In genomic region chr8:117039843-117040242, GRCm38 (mm10) we compare ENCODE assay signal across 25 mouse cellular contexts. TPM values are rescaled to one million over a fixed set of nuclear protein-coding genes. Genes with fewer than 3 reads are reported as not detected.
DNase-seq lines count a peak whose midpoint lies in the region; ATAC-seq and TF ChIP-seq lines count a peak whose summit lies in the region.
"Had no signal": no experiment of that assay in that cellular context is flagged by ENCODE, and none has a peak within 500 bp of the region (broad histone marks: within the 10 kb centered on the region; RNA-seq: fewer than 3 reads in every experiment).

No protein-coding gene starts in this region.

- WGBS in forebrain, postnatal 0 days = 31% methylated on average over 7 of the region's 7 CpGs
- WGBS in forebrain, embryonic 12.5 days = 50% methylated on average over 7 of the region's 7 CpGs
- WGBS in midbrain, embryonic 13.5 days = 25% methylated on average over 7 of the region's 7 CpGs
- 76% methylated on average over 7 of the region's 7 CpGs for WGBS in intestine, embryonic 15.5 days

- peak; percentile 53 for DNase-seq in forebrain, postnatal 0 days
- DNase-seq in retina, postnatal 1 day = peak; percentile 23
- no peak for DNase-seq in retina, embryonic 14.5 days (ENCODE audit: low spot score)
- no peak for DNase-seq in thymus, postnatal 0 days (ENCODE audit: low spot score)
- DNase-seq in c-Kit-positive CD71-positive TER-119-positive erythroid progenitor cells, embryonic 14.5 days (ENCODE audit: low spot score) = no peak
- DNase-seq: adrenal gland, postnatal 14 days; cerebellum, postnatal 14 days; gastrocnemius, postnatal 25 days; kidney, adult 8-10 months; kidney, postnatal 36 days; liver; liver, postnatal 0 days; lung, postnatal 14 days; right cerebral cortex, postnatal 14 days; thymus, postnatal 4 days had no signal

- H3K4me2 ChIP-seq in forebrain, postnatal 0 days (ENCODE audit: low read depth) = no peak overlapping the region
- H3K4me2 ChIP-seq in forebrain, embryonic 12.5 days = no peak overlapping the region
- H3K4me2 ChIP-seq in midbrain, embryonic 13.5 days (replicated peaks) = no peak overlapping the region
- H3K4me2 ChIP-seq in intestine, embryonic 15.5 days (replicated peaks) = no peak overlapping the region
- H3K4me2 ChIP-seq: embryonic facial prominence, embryonic 13.5 days had no signal

- no peaks in the 10 kb centered on the region for H3K27me3 ChIP-seq in forebrain, postnatal 0 days (ENCODE audit: insufficient read depth, low read length)
- no peaks in the 10 kb centered on the region; the same call in 1 of the 2 replicates for H3K27me3 ChIP-seq in forebrain, embryonic 12.5 days
- H3K27me3 ChIP-seq in midbrain, embryonic 13.5 days = no peaks in the 10 kb centered on the region
- no peaks in the 10 kb centered on the region for H3K27me3 ChIP-seq in intestine, embryonic 15.5 days (replicated peaks)
- H3K27me3 ChIP-seq: embryonic facial prominence, embryonic 13.5 days had no signal

- no peak for TF ChIP-seq CTCF in forebrain, postnatal 0 days (IDR thresholded peaks at IDR 0.05; ENCODE audit: low read depth)

- no peaks in the 10 kb centered on the region for H3K9me3 ChIP-seq in forebrain, postnatal 0 days (ENCODE audit: low read length)
- no peaks in the 10 kb centered on the region for H3K9me3 ChIP-seq in forebrain, embryonic 12.5 days
- H3K9me3 ChIP-seq in midbrain, embryonic 13.5 days = no peaks in the 10 kb centered on the region
- no peaks in the 10 kb centered on the region for H3K9me3 ChIP-seq in intestine, embryonic 15.5 days
- H3K9me3 ChIP-seq: embryonic facial prominence, embryonic 13.5 days; megakaryocyte, embryonic 14.5 days had no signal

- H3K36me3 ChIP-seq in forebrain, postnatal 0 days (ENCODE audit: insufficient read depth) = no peaks in the 10 kb centered on the region
- H3K36me3 ChIP-seq in forebrain, embryonic 12.5 days (replicated peaks) = no peaks in the 10 kb centered on the region
- no peaks in the 10 kb centered on the region for H3K36me3 ChIP-seq in midbrain, embryonic 13.5 days
- H3K36me3 ChIP-seq in intestine, embryonic 15.5 days = no peaks in the 10 kb centered on the region
- H3K36me3 ChIP-seq: embryonic facial prominence, embryonic 13.5 days had no signal

- no peak overlapping the region for H3K27ac ChIP-seq in forebrain, postnatal 0 days (ENCODE audit: low read depth, low read length)
- no peak overlapping the region for H3K27ac ChIP-seq in forebrain, embryonic 12.5 days
- H3K27ac ChIP-seq in midbrain, embryonic 13.5 days = no peak overlapping the region
- no peak overlapping the region for H3K27ac ChIP-seq in intestine, embryonic 15.5 days
- H3K27ac ChIP-seq: embryonic facial prominence, embryonic 13.5 days; stomach, postnatal 0 days had no signal

- H3K4me1 ChIP-seq in forebrain, postnatal 0 days (ENCODE audit: insufficient read depth) = peaks cover 3% of the 10 kb centered on the region; the same call in 1 of the 2 replicates
- peaks cover 12% of the 10 kb centered on the region for H3K4me1 ChIP-seq in forebrain, embryonic 12.5 days
- H3K4me1 ChIP-seq in midbrain, embryonic 13.5 days (replicated peaks) = peaks cover 14% of the 10 kb centered on the region
- H3K4me1 ChIP-seq in intestine, embryonic 15.5 days (replicated peaks) = no peaks in the 10 kb centered on the region
- H3K4me1 ChIP-seq: embryonic facial prominence, embryonic 13.5 days had no signal

- no peak overlapping the region for H3K9ac ChIP-seq in forebrain, postnatal 0 days
- no peak overlapping the region for H3K9ac ChIP-seq in forebrain, embryonic 12.5 days
- no peak overlapping the region for H3K9ac ChIP-seq in midbrain, embryonic 13.5 days (replicated peaks)
- no peak overlapping the region for H3K9ac ChIP-seq in intestine, embryonic 15.5 days
- H3K9ac ChIP-seq: embryonic facial prominence, embryonic 13.5 days; liver, postnatal 0 days had no signal

- peak; percentile 71 for ATAC-seq in forebrain, postnatal 0 days
- ATAC-seq in forebrain, embryonic 12.5 days (ENCODE audit: low FRiP score) = no peak
- peak; percentile 63 for ATAC-seq in midbrain, embryonic 13.5 days
- ATAC-seq in intestine, embryonic 15.5 days = no peak
- ATAC-seq: activated CD4-positive, CD25-positive, alpha-beta regulatory T cell, adult 4 months; liver, postnatal 0 days had no signal

- no peak overlapping the region for H3K4me3 ChIP-seq in forebrain, postnatal 0 days (ENCODE audit: low read depth, low read length)
- H3K4me3 ChIP-seq in forebrain, embryonic 12.5 days (replicated peaks) = no peak overlapping the region
- H3K4me3 ChIP-seq in midbrain, embryonic 13.5 days (replicated peaks) = no peak overlapping the region
- H3K4me3 ChIP-seq in intestine, embryonic 15.5 days (replicated peaks) = no peak overlapping the region
- H3K4me3 ChIP-seq: embryonic facial prominence, embryonic 13.5 days; megakaryocyte, embryonic 14.5 days had no signal

RNA-seq across cellular contexts. Expression of gene Pkd1l2, which starts 42.4 kb away (rescaled TPM):
- not detected in 2 replicates for total RNA-seq in forebrain, postnatal 0 days (2014; rRNA removed)
- polyA plus RNA-seq in forebrain, postnatal 0 days (2015; fragmentation: Nextera tagmentation; extraction: Ambion mirVana) = 0.06 TPM in 1 of 2 replicates, not detected in the other
- polyA plus RNA-seq in forebrain, embryonic 12.5 days (2016; fragmentation: Nextera tagmentation; extraction: Ambion mirVana) = not detected in 2 replicates
- polyA plus RNA-seq in midbrain, embryonic 13.5 days (2015; fragmentation: Nextera tagmentation; extraction: Ambion mirVana) = not detected in 2 replicates
- polyA plus RNA-seq in thymus, postnatal 0 days (2015; fragmentation: Nextera tagmentation; extraction: Ambion mirVana) = 0.12 and 0.13 TPM in 2 replicates
- 0.21 TPM in 1 of 2 replicates, not detected in the other for polyA plus RNA-seq in intestine, embryonic 15.5 days (2015; fragmentation: Nextera tagmentation; extraction: Ambion mirVana)
- polyA plus RNA-seq: heart, embryonic 16.5 days; stomach, postnatal 0 days had no signal

RNA-seq across cellular contexts. Expression of gene Gcsh, which starts 46.5 kb away (rescaled TPM):
- 50.2 and 58.5 TPM in 2 replicates for total RNA-seq in forebrain, postnatal 0 days (2014; rRNA removed)
- polyA plus RNA-seq in forebrain, postnatal 0 days (2015; fragmentation: Nextera tagmentation; extraction: Ambion mirVana) = 87.0 and 92.0 TPM in 2 replicates
- polyA plus RNA-seq in forebrain, embryonic 12.5 days (2016; fragmentation: Nextera tagmentation; extraction: Ambion mirVana) = 113 and 127 TPM in 2 replicates
- 88.9 and 89.2 TPM in 2 replicates for polyA plus RNA-seq in midbrain, embryonic 13.5 days (2015; fragmentation: Nextera tagmentation; extraction: Ambion mirVana)
- polyA plus RNA-seq in thymus, postnatal 0 days (2015; fragmentation: Nextera tagmentation; extraction: Ambion mirVana) = 80.0 and 83.9 TPM in 2 replicates
- polyA plus RNA-seq in intestine, embryonic 15.5 days (2015; fragmentation: Nextera tagmentation; extraction: Ambion mirVana) = 165 and 181 TPM in 2 replicates

RNA-seq across cellular contexts. Expression of gene Bco1, which starts 55.8 kb away (rescaled TPM):
- not detected in 2 replicates for total RNA-seq in forebrain, postnatal 0 days (2014; rRNA removed)
- 0.31 TPM in 1 of 2 replicates, not detected in the other for polyA plus RNA-seq in forebrain, postnatal 0 days (2015; fragmentation: Nextera tagmentation; extraction: Ambion mirVana)
- polyA plus RNA-seq in forebrain, embryonic 12.5 days (2016; fragmentation: Nextera tagmentation; extraction: Ambion mirVana) = 0.17 and 0.24 TPM in 2 replicates
- 0.08 and 0.13 TPM in 2 replicates for polyA plus RNA-seq in midbrain, embryonic 13.5 days (2015; fragmentation: Nextera tagmentation; extraction: Ambion mirVana)
- polyA plus RNA-seq in thymus, postnatal 0 days (2015; fragmentation: Nextera tagmentation; extraction: Ambion mirVana) = 0.09 TPM in 1 of 2 replicates, not detected in the other
- polyA plus RNA-seq in intestine, embryonic 15.5 days (2015; fragmentation: Nextera tagmentation; extraction: Ambion mirVana) = 1.2 and 1.4 TPM in 2 replicates
- total RNA-seq: gastrocnemius, postnatal 25 days; heart, adult 8-10 months; left cerebral cortex, postnatal 36 days had no signal
- polyA plus RNA-seq: activated CD4-positive, CD25-positive, alpha-beta regulatory T cell, adult 4 months; heart, embryonic 16.5 days had no signal

Comparison
In these comparisons a context has a peak if more than half of its experiments do, and no peak if none do; other contexts are left out.
1. ATAC-seq: peak in forebrain, postnatal 0 days (single experiment) and midbrain, embryonic 13.5 days (single experiment); none in forebrain, embryonic 12.5 days (single experiment) and intestine, embryonic 15.5 days (single experiment).
2. DNase-seq: peak in forebrain, postnatal 0 days (single experiment) and retina, postnatal 1 day (single experiment); none in retina, embryonic 14.5 days (single experiment), thymus, postnatal 0 days (single experiment) and c-Kit-positive CD71-positive TER-119-positive erythroid progenitor cells, embryonic 14.5 days (single experiment).